Mouse (Mus musculus): Measurements from ENCODE around the gene Ppp1r1a. TPM values are rescaled to one million over a fixed set of nuclear protein-coding genes. Genes with fewer than 3 reads are reported as not detected.

Ppp1r1a gene
- polyA plus RNA-seq, 1 experiment from 2014 or later = 161 TPM

- no peak overlapping the region for H3K4me3 ChIP-seq (ENCODE audit: low read length)
- no peaks in the 10 kb centered on the region for H3K9me3 ChIP-seq (ENCODE audit: control insufficient read depth, low read length)
- no peaks in the 10 kb centered on the region for H3K36me3 ChIP-seq (ENCODE audit: control insufficient read depth, insufficient read depth, low read length)
- no peak overlapping the region for H3K27ac ChIP-seq (ENCODE audit: low read depth, low read length)
- ATAC-seq = no peak
- 39% methylated on average over 2 of the region's 2 CpGs for WGBS
- no peaks in the 10 kb centered on the region for H3K27me3 ChIP-seq (replicated peaks; ENCODE audit: control insufficient read depth, insufficient read depth, low read length)
- H3K4me2 ChIP-seq (ENCODE audit: low read length) = no peak overlapping the region
- H3K4me1 ChIP-seq (ENCODE audit: control insufficient read depth, insufficient read depth, low read depth, low read length) = peaks cover 13% of the 10 kb centered on the region
- no peak overlapping the region for H3K9ac ChIP-seq (ENCODE audit: low read depth, low read length)
These were observed 1.5 kb upstream of the Ppp1r1a start for GRCm38 (mm10) chr15:103539259-103539658.

- peak overlapping the region; percentile 59 for H3K4me2 ChIP-seq (ENCODE audit: low read length)
- under 1% methylated on average over 37 of the region's 37 CpGs for WGBS
- H3K4me3 ChIP-seq (ENCODE audit: low read length) = peak overlapping the region; percentile 89
- peaks cover under 1% of the 10 kb centered on the region; the same call in 1 of the 2 replicates for H3K36me3 ChIP-seq (ENCODE audit: control insufficient read depth, insufficient read depth, low read length)
- peak; percentile 67 for ATAC-seq
- no peaks in the 10 kb centered on the region for H3K27me3 ChIP-seq (replicated peaks; ENCODE audit: control insufficient read depth, insufficient read depth, low read length)
- H3K9me3 ChIP-seq (ENCODE audit: control insufficient read depth, low read length) = no peaks in the 10 kb centered on the region
- H3K9ac ChIP-seq (ENCODE audit: low read depth, low read length) = peak overlapping the region; percentile 85
- peaks cover 13% of the 10 kb centered on the region for H3K4me1 ChIP-seq (ENCODE audit: control insufficient read depth, insufficient read depth, low read depth, low read length)
- peak overlapping the region; percentile 72 for H3K27ac ChIP-seq (ENCODE audit: low read depth, low read length)
These were observed 587 bp downstream of the Ppp1r1a start for GRCm38 (mm10) chr15:103537011-103537821.

- no peaks in the 10 kb centered on the region for H3K9me3 ChIP-seq (ENCODE audit: control insufficient read depth, low read length)
- H3K36me3 ChIP-seq (ENCODE audit: control insufficient read depth, insufficient read depth, low read length) = peaks cover 2% of the 10 kb centered on the region; the same call in 1 of the 2 replicates
- 18% methylated on average over 2 of the region's 2 CpGs for WGBS
- H3K9ac ChIP-seq (ENCODE audit: low read depth, low read length) = peak overlapping the region; percentile 85
- H3K27ac ChIP-seq (ENCODE audit: low read depth, low read length) = peak overlapping the region; percentile 72
- H3K4me3 ChIP-seq (ENCODE audit: low read length) = peak overlapping the region; percentile 89
- H3K27me3 ChIP-seq (replicated peaks; ENCODE audit: control insufficient read depth, insufficient read depth, low read length) = no peaks in the 10 kb centered on the region
- ATAC-seq = no peak
- peak overlapping the region; percentile 59 for H3K4me2 ChIP-seq (ENCODE audit: low read length)
- H3K4me1 ChIP-seq (ENCODE audit: control insufficient read depth, insufficient read depth, low read depth, low read length) = peaks cover 13% of the 10 kb centered on the region
These were observed 1.3 kb downstream of the Ppp1r1a start for GRCm38 (mm10) chr15:103536456-103536855.

- Histone ChIP-seq H3K27ac (ENCODE audit: low read depth, low read length) (no peak overlapping the region), H3K4me1 (ENCODE audit: control insufficient read depth, insufficient read depth, low read depth, low read length) (peaks cover 13% of the 10 kb centered on the region), H3K36me3 (ENCODE audit: control insufficient read depth, insufficient read depth, low read length) (peaks cover 2% of the 10 kb centered on the region; the same call in 1 of the 2 replicates), H3K4me3 (ENCODE audit: low read length) (no peak overlapping the region), H3K27me3 (replicated peaks; ENCODE audit: control insufficient read depth, insufficient read depth, low read length) (no peaks in the 10 kb centered on the region), H3K9me3 (ENCODE audit: control insufficient read depth, low read length) (no peaks in the 10 kb centered on the region), H3K4me2 (ENCODE audit: low read length) (peak overlapping the region; percentile 22; the same call in 1 of the 2 replicates), H3K9ac (ENCODE audit: low read depth, low read length) (no peak overlapping the region)
- no peak for ATAC-seq
- 55% methylated on average over 1 of the region's 1 CpGs for WGBS
These were observed 2.0 kb downstream of the Ppp1r1a start for GRCm38 (mm10) chr15:103535786-103536185.

GRCm38 (mm10) chr15:103535030-103535429, 2.8 kb downstream of the Ppp1r1a start:
- 71% methylated on average over 2 of the region's 2 CpGs for WGBS

GRCm38 (mm10) chr15:103534054-103534620, 3.7 kb downstream of the Ppp1r1a start:
- Histone ChIP-seq H3K9me3 (ENCODE audit: control insufficient read depth, low read length) (no peaks in the 10 kb centered on the region), H3K36me3 (ENCODE audit: control insufficient read depth, insufficient read depth, low read length) (peaks cover 2% of the 10 kb centered on the region; the same call in 1 of the 2 replicates), H3K4me3 (ENCODE audit: low read length) (no peak overlapping the region), H3K27me3 (replicated peaks; ENCODE audit: control insufficient read depth, insufficient read depth, low read length) (no peaks in the 10 kb centered on the region), H3K9ac (ENCODE audit: low read depth, low read length) (no peak overlapping the region), H3K4me2 (ENCODE audit: low read length) (no peak overlapping the region), H3K4me1 (ENCODE audit: control insufficient read depth, insufficient read depth, low read depth, low read length) (peaks cover 13% of the 10 kb centered on the region), H3K27ac (ENCODE audit: low read depth, low read length) (no peak overlapping the region)
- WGBS = 83% methylated on average over 7 of the region's 7 CpGs
- no peak for ATAC-seq

More at GRCm38 (mm10) chr15:103535030-103535429, 2.8 kb downstream of the Ppp1r1a start:
- H3K4me1 ChIP-seq (ENCODE audit: control insufficient read depth, insufficient read depth, low read depth, low read length) = peaks cover 13% of the 10 kb centered on the region
- H3K4me2 ChIP-seq (ENCODE audit: low read length) = no peak overlapping the region
- H3K27me3 ChIP-seq (replicated peaks; ENCODE audit: control insufficient read depth, insufficient read depth, low read length) = no peaks in the 10 kb centered on the region
- H3K9ac ChIP-seq (ENCODE audit: low read depth, low read length) = no peak overlapping the region; the same call in none of the 2 replicates
- ATAC-seq = no peak
- H3K27ac ChIP-seq (ENCODE audit: low read depth, low read length) = no peak overlapping the region
- H3K36me3 ChIP-seq (ENCODE audit: control insufficient read depth, insufficient read depth, low read length) = peaks cover 2% of the 10 kb centered on the region; the same call in 1 of the 2 replicates
- no peak overlapping the region for H3K4me3 ChIP-seq (ENCODE audit: low read length)
- H3K9me3 ChIP-seq (ENCODE audit: control insufficient read depth, low read length) = no peaks in the 10 kb centered on the region

- Histone ChIP-seq H3K27ac (ENCODE audit: low read depth, low read length) (peak overlapping the region; percentile 41), H3K27me3 (replicated peaks; ENCODE audit: control insufficient read depth, insufficient read depth, low read length) (no peaks in the 10 kb centered on the region), H3K4me1 (ENCODE audit: control insufficient read depth, insufficient read depth, low read depth, low read length) (no peaks in the 10 kb centered on the region; the same call in 1 of the 2 replicates), H3K9ac (ENCODE audit: low read depth, low read length) (0 out of 2 replicates have a peak overlapping the region, but pooled peaks have one; percentile 24), H3K4me3 (ENCODE audit: low read length) (no peak overlapping the region), H3K36me3 (ENCODE audit: control insufficient read depth, insufficient read depth, low read length) (peaks cover 8% of the 10 kb centered on the region), H3K4me2 (ENCODE audit: low read length) (no peak overlapping the region), H3K9me3 (ENCODE audit: control insufficient read depth, low read length) (no peaks in the 10 kb centered on the region)
- ATAC-seq = peak; percentile 80
- 9% methylated on average over 5 of the region's 5 CpGs for WGBS
These were observed 7.4 kb downstream of the Ppp1r1a start for GRCm38 (mm10) chr15:103530372-103530771.

GRCm38 (mm10) chr15:103523156-103523555, 14.6 kb downstream of the Ppp1r1a start:
- peaks cover 33% of the 10 kb centered on the region for H3K4me1 ChIP-seq (ENCODE audit: control insufficient read depth, insufficient read depth, low read depth, low read length)
- peaks cover 21% of the 10 kb centered on the region for H3K36me3 ChIP-seq (ENCODE audit: control insufficient read depth, insufficient read depth, low read length)
- WGBS = 23% methylated on average over 3 of the region's 3 CpGs
- no peaks in the 10 kb centered on the region for H3K9me3 ChIP-seq (ENCODE audit: control insufficient read depth, low read length)
- 0 out of 2 replicates have a peak overlapping the region, but pooled peaks have one; percentile 49 for H3K27ac ChIP-seq (ENCODE audit: low read depth, low read length)
- H3K27me3 ChIP-seq (replicated peaks; ENCODE audit: control insufficient read depth, insufficient read depth, low read length) = no peaks in the 10 kb centered on the region
- H3K4me3 ChIP-seq (ENCODE audit: low read length) = no peak overlapping the region
- no peak for ATAC-seq
- no peak overlapping the region for H3K4me2 ChIP-seq (ENCODE audit: low read length)
- 0 out of 2 replicates have a peak overlapping the region, but pooled peaks have one; percentile 1 for H3K9ac ChIP-seq (ENCODE audit: low read depth, low read length)
